Mouse (Mus musculus) liver, adult (tissue): Measurements from ENCODE around the gene Nagpa.
A peak's percentile ranks its signal among the peaks of the same experiment; 100 is the strongest.

Experiments
- GATA4 ChIP-seq: IDR thresholded peaks from 2 replicates; pipeline ENCODE4 v1.6.1; 2014; ENCODE audit warnings: mild to moderate bottlenecking, low read length; ENCODE audit not compliant: insufficient replicate concordance

Nagpa gene

DNA sequence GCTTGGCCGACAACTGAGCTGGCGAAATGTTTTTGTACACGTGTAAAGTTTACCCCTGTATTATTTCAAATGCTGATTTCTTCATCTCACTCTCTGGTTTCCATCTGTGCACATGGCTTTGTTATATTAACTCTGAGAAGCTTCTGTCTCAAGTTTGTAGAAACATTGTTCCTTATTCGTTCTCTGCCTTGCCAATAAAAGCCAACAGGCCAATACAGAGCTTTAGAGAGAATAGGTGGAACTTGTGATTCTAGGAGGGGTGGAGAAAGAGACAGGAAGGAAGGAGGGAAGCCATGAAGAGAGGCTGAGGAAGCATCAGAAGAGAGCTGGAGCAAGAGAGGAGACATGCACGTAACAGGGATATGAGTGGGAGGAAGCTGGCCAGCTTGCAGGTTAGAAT, 2.2 kb upstream of the Nagpa start:
- no peak for TF ChIP-seq GATA4

GRCm38 (mm10) chr16:5205431-5205970, 1.7 kb upstream of the Nagpa start:
- TF ChIP-seq GATA4 = no peak

DNA sequence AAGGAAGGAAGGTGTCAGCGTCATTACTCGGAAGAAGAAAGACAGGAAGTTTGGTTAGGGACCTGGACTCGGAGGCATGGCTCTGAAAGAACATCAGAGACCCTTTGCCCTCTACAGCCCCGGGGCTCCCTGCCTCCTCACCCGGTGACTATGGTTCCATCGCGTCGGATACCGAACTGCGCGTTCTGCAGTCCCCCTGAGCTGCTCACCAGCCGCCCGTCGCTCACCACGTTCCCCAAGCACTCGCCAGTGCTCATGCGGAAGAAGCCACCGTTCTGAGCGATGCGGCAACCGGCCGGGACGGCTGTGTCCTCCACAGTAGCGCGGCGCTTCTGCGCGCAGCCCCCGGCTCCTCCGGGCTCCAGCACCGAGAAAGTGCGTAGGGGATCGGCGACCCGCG, 612 bp downstream of the Nagpa start:
- TF ChIP-seq GATA4 = no peak

- no peak for TF ChIP-seq GATA4
These were observed 1.1 kb downstream of the Nagpa start for GRCm38 (mm10) chr16:5202681-5203080.

DNA sequence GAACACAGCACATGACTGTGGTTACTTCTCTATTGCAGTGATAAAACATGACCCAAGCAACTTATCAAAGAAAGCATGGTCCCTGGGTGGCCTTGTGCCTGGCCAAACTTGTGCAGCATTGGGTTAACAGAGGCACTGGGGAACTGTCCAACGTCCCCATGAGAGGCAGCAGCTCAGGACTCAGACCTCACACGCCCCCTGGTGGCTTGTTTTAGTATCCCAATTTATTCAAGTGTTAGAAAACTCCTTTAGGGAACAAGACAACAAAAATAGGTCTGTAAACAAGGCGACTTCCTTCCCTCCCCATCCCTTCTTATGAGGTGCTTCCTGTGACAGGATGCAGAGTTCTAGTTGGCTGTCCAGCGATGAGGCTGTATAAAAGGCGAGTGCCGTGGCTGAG, 8.7 kb downstream of the Nagpa start:
- TF ChIP-seq GATA4 = no peak

DNA sequence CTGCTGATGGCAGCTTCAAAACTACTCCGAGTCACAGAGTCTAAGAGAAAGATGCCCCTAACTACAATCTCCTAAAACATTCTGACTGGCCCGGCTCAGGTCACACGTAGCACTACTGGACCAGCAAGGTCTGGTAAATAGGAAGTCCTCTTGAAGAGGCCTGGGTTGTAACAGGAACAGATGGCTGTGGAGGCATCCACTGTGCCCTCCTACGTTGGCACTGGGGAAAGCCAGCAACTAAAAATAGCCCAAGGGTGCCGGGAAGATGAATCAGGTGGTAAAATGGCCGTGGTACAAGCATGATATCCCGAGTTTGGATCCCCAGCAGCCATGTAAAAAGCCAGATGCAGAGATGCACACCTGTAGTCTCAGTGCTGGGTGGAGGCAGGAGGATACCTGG, 17.6 kb downstream of the Nagpa start:
- no peak for TF ChIP-seq GATA4

- TF ChIP-seq GATA4 = no peak
These were observed 18.1 kb downstream of the Nagpa start for GRCm38 (mm10) chr16:5185691-5186090.

GRCm38 (mm10) chr16:5184956-5185355, 18.9 kb downstream of the Nagpa start:
- no peak for TF ChIP-seq GATA4

GRCm38 (mm10) chr16:5184101-5184500, 19.7 kb downstream of the Nagpa start:
- TF ChIP-seq GATA4 = no peak

- no peak for TF ChIP-seq GATA4
These were observed 20.4 kb downstream of the Nagpa start for GRCm38 (mm10) chr16:5183310-5183975.

GRCm38 (mm10) chr16:5172636-5173035, 31.2 kb downstream of the Nagpa start:
- TF ChIP-seq GATA4 = no peak

DNA sequence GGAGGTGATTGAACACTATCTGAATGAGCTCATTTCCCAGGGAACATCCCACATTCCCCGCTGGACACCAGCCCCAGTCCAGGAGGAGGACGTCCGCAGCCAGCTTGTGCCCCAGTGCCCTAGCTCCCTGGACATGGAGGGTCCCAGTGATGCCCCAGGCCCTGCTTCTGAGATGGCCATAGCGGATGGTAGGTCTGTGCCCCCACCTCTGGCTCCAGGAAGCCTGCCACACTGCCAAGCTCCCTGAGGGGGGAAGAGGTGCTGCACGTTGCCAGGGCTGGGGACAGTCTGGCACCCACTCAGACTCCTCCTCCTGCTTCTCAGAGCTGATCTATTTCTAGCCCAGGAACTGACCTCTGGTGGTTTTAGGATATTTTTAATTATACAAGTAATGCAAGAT, 35.0 kb downstream of the Nagpa start:
- peak; percentile 42; the same call in 1 of the 2 replicates for TF ChIP-seq GATA4

DNA sequence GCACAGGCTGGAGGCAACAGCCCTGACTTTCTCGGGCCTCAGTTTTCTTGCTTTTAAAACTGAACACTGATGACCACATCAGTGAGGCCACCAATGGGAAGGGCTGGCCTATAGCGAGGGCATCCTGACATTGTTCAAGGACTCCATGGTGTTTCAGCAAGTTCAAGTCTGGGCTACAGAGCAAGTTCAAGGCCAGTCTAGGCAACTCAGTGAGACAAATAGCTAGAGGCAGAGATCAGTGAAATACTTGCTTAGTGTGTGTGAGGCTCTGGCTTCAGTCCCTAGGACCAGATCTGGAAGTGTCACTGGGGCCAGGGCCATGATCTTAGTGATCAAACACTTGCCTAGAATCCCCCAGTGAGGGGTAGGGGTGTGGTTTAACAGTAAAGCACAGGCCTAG, 35.8 kb downstream of the Nagpa start:
- TF ChIP-seq GATA4 = no peak

DNA sequence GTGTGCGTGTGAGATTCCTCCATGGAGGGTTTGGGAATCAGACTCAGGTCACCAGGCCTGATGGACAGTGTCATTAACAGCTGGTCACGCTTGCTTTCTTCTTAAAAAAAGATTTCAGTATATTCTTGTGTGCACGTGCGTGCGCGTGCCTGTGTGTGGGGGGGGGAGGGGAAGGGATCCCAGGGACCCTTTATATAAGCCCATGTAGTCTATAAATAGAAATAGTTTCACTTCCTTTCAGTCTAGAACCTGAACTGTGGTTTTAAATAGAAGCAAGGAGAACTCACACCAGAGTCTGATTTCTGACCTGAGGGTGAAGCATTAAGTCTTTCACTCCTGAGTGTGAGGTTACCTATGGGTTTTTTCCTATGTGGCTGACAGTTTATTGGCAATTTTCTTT, 39.5 kb downstream of the Nagpa start:
- no peak for TF ChIP-seq GATA4

- no peak for TF ChIP-seq GATA4
These were observed 44.6 kb downstream of the Nagpa start for GRCm38 (mm10) chr16:5159248-5159647.

DNA sequence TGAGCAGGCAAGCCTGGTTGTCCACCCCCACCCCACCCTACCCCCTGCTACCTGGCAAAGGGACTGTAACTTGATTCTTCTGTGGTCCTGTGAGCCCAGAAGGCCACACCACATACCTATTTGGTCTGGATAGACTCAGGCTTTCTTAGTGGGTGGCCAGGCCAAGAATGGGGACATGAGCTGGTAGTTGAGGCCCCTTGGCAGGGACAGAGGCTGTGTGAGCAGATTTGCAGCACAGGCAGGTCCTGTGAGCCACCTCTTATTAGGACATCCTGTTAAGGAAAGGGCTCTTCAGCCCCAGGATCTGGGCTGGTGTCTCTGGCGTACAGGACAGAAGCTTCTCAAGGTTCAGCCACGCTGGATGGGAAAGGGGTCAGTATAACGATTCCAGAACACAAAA, 46.7 kb downstream of the Nagpa start:
- TF ChIP-seq GATA4 = no peak

DNA sequence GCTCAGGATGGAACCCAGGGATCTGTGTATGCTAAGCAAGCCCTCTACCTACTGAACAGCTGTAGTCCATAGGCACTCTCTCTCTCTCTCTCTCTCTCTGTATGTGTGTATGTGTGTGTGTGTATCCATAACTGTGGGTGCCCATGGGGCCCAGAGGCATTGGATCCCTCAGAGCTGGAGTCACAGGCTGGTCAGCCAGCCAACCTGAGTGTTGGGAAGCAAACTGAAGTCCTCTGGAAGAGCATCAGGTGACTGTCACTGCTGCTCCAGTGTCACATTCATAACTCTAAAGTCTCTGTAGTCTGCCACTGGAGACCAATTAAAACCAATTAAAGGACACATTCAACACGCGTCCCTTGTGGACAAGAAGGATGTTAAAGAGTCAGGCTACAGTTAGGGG, 47.3 kb downstream of the Nagpa start:
- TF ChIP-seq GATA4 = no peak
